In genomic region chr13:12702804-12703612, GRCm38 (mm10) we compare ENCODE assay signal across 8 mouse cellular contexts.
DNase-seq lines count a peak whose midpoint lies in the region; ATAC-seq and TF ChIP-seq lines count a peak whose summit lies in the region.
"Not testable (repeated sequence)": the region's sequence is repeated elsewhere in the genome, so short reads cannot be mapped to it uniquely, and the experiment has no call there.

No protein-coding gene starts in this region.

- not testable (repeated sequence) for H3K4me1 ChIP-seq in kidney, adult 2 months (ENCODE audit: control insufficient read depth, insufficient read depth, low read length); limb, embryonic 15.5 days

- H3K9ac ChIP-seq in limb, embryonic 15.5 days: not testable (repeated sequence)

- not testable (repeated sequence) for TF ChIP-seq POLR2A in kidney, adult 2 months (IDR thresholded peaks at IDR 0.05; ENCODE audit: low read depth, low read length)

- intact Hi-C loops in heart, postnatal 36 days (cut with DNase I): not testable (repeated sequence)

- DNase-seq in 3T3-L1 (ENCODE audit: low read depth, low spot score): peak; percentile 83
- peak; percentile 33 for DNase-seq in embryo, embryonic 10.5 days (ENCODE audit: low spot score)
- peak; percentile 18 for DNase-seq in gastrocnemius, postnatal 25 days
- DNase-seq in heart, postnatal 36 days: peak; percentile 31 to 49
- peak; percentile 45 for DNase-seq in kidney, adult 2 months
- peak; percentile 17 for DNase-seq in lung, postnatal 36 days
- peak; percentile 15 for DNase-seq in ovary, postnatal 10 days (ENCODE audit: low spot score)

- WGBS in kidney, adult 2 months: under 1% methylated on average over 19 of the region's 27 CpGs
- WGBS in limb, embryonic 15.5 days: 4% methylated on average over 18 of the region's 27 CpGs

- H3K27ac ChIP-seq in kidney, adult 2 months (ENCODE audit: insufficient read depth, low read depth, low read length); limb, embryonic 15.5 days: not testable (repeated sequence)

- peak; percentile 59; the same call in 1 of the 2 replicates for ATAC-seq in limb, embryonic 15.5 days (ENCODE audit: insufficient number of reproducible peaks, low FRiP score, low TSS enrichment, low read depth)

- peak overlapping the region; percentile 33; the same call in 1 of the 2 replicates for H3K4me3 ChIP-seq in kidney, adult 2 months (ENCODE audit: insufficient read depth, low read depth, low read length)
- H3K4me3 ChIP-seq in limb, embryonic 15.5 days: peak overlapping the region; percentile 28

- H3K27me3 ChIP-seq in kidney, adult 2 months (replicated peaks; ENCODE audit: control insufficient read depth, insufficient read depth, low read length); limb, embryonic 15.5 days: not testable (repeated sequence)

- TF ChIP-seq CTCF in kidney, adult 2 months (conservative IDR thresholded peaks at IDR 0.05; ENCODE audit: insufficient read depth, insufficient read length, low read depth, low read length): not testable (repeated sequence)

- not testable (repeated sequence) for H3K36me3 ChIP-seq in kidney, adult 2 months (ENCODE audit: control insufficient read depth, insufficient read depth, low read length); limb, embryonic 15.5 days

- H3K4me2 ChIP-seq in limb, embryonic 15.5 days: peak overlapping the region; percentile 32; the same call in 1 of the 2 replicates

- not testable (repeated sequence) for H3K9me3 ChIP-seq in limb, embryonic 15.5 days

Comparison
In these comparisons a context has a peak if more than half of its experiments do, and no peak if none do; other contexts are left out.
1. DNase-seq: peak in every context shown above with its lines; median percentile 83 in 3T3-L1; 45 in kidney, adult 2 months; 40 in heart, postnatal 36 days; 33 in embryo, embryonic 10.5 days; 18 in gastrocnemius, postnatal 25 days; 17 in lung, postnatal 36 days; 15 in ovary, postnatal 10 days.